Mouse (Mus musculus) heart, postnatal 25 days (tissue): ENCODE results near the gene Amer1. TPM values are rescaled to one million over a fixed set of nuclear protein-coding genes. Genes with fewer than 3 reads are reported as not detected.

Source experiments
- DNase-seq: peaks from one replicate; pipeline ENCODE4 v3.0.0; 2022; ENCODE audit warnings: low spot score
- intact Hi-C: fragments of 180-260 bp; cut with DNase I; formaldehyde crosslinking; loops from one replicate; pipeline ENCODE4 v1.15.1; 2025
- total RNA-seq, 2 experiments: library from RNA; stranded (reverse); gene quantifications; 2 replicates each; pipeline ENCODE4 v1.2.3; 2021

Gene Amer1
- total RNA-seq: 1 to 10 TPM; 5.3 to 5.9 TPM

GRCm38 (mm10) chrX:95444776-95445111 lies at the start of gene Amer1:
Amer1 (minus strand) TSS chrX:95444872.
- DNase-seq: peak; percentile 87
- intact Hi-C loops: loop anchor here (10.0 kb wide), 2 partner anchors 210 to 280 kb away; partner anchors contain the start of gene Zc4h2

GRCm38 (mm10) chrX:95457166-95457565 lies 12.5 kb upstream of the Amer1 start:
- intact Hi-C loops: no loop called here

GRCm38 (mm10) chrX:95445866-95446265 lies 1.2 kb upstream of the Amer1 start:
- no peak for DNase-seq
- intact Hi-C loops: loop anchor here (10.0 kb wide), 2 partner anchors 209 to 281 kb away; partner anchors contain the start of gene Zc4h2

More at GRCm38 (mm10) chrX:95457166-95457565, 12.5 kb upstream of the Amer1 start:
- no peak for DNase-seq

GRCm38 (mm10) chrX:95445141-95445540 lies 469 bp upstream of the Amer1 start:
- no peak for DNase-seq
- intact Hi-C loops: loop anchor here (10.0 kb wide), 2 partner anchors 210 to 280 kb away; partner anchors contain the start of gene Zc4h2

GRCm38 (mm10) chrX:95443898-95444775 lies 535 bp downstream of the Amer1 start:
- intact Hi-C loops: loop anchor here (10.0 kb wide), 2 partner anchors 211 to 279 kb away; partner anchors contain the start of gene Zc4h2
- peak; percentile 20 for DNase-seq

GRCm38 (mm10) chrX:95443390-95443789 lies 1.3 kb downstream of the Amer1 start:
- no peak for DNase-seq
- intact Hi-C loops: loop anchor here (10.0 kb wide), 2 partner anchors 211 to 279 kb away; partner anchors contain the start of gene Zc4h2

GRCm38 (mm10) chrX:95442261-95442660 lies 2.4 kb downstream of the Amer1 start:
- no peak for DNase-seq
- intact Hi-C loops: loop anchor here (10.0 kb wide), 2 partner anchors 213 to 277 kb away; partner anchors contain the start of gene Zc4h2

GRCm38 (mm10) chrX:95441290-95441689 lies 3.4 kb downstream of the Amer1 start:
- intact Hi-C loops: loop anchor here (10.0 kb wide), 2 partner anchors 214 to 276 kb away; partner anchors contain the start of gene Zc4h2
- no peak for DNase-seq

- intact Hi-C loops: no loop called here
- DNase-seq: no peak
These were observed 6.2 kb downstream of the Amer1 start for GRCm38 (mm10) chrX:95438491-95438890.

- intact Hi-C loops: no loop called here
These were observed 7.4 kb downstream of the Amer1 start for GRCm38 (mm10) chrX:95437236-95437635.

GRCm38 (mm10) chrX:95373101-95373500 lies 71.6 kb downstream of the Amer1 start:
- no peak for DNase-seq
- intact Hi-C loops: no loop called here

More at GRCm38 (mm10) chrX:95437236-95437635, 7.4 kb downstream of the Amer1 start:
- DNase-seq: no peak

Other genes with a start within 250 kb of the Amer1 start
- 10 to 100 TPM; 15.9 to 16.5 TPM for gene Arhgef9, start 248.0 kb downstream of the Amer1 start, total RNA-seq
- gene Asb12, start 113.1 kb upstream of the Amer1 start, total RNA-seq: 10 to 100 TPM; 15.4 to 15.5 TPM
- gene Pfn5, start 113.2 kb upstream of the Amer1 start, total RNA-seq: not detected
- gene Zc4h2, start 213.6 kb upstream of the Amer1 start, total RNA-seq: 1 to 10 TPM in 1 of 2 experiments, under 1 TPM in 1; 0.84 to 1.7 TPM